Mouse (Mus musculus) liver, postnatal 0 days (tissue): Measurements from ENCODE around the gene Olfr1501.

ENCODE experiments used
- CTCF ChIP-seq: sonication (generic); IDR thresholded peaks from 2 replicates; pipeline ENCODE4 v1.5.1; 2016; ENCODE audit warnings: antibody characterized with exemption, low read depth
- EP300 ChIP-seq: IDR thresholded peaks from 2 replicates; pipeline ENCODE4 v1.6.1; 2016; ENCODE audit warnings: antibody characterized with exemption, low read depth, mild to moderate bottlenecking

- TF ChIP-seq EP300, result no peak
- TF ChIP-seq CTCF, result no peak
Observed at GRCm38 (mm10) chr19:13897828-13898227, 47.3 kb upstream of the Olfr1501 start, which contains the start of gene Olfr1504.
